Mouse (Mus musculus): Measurements from ENCODE around the gene Gm10320.

The Gm10320 gene

DNA sequence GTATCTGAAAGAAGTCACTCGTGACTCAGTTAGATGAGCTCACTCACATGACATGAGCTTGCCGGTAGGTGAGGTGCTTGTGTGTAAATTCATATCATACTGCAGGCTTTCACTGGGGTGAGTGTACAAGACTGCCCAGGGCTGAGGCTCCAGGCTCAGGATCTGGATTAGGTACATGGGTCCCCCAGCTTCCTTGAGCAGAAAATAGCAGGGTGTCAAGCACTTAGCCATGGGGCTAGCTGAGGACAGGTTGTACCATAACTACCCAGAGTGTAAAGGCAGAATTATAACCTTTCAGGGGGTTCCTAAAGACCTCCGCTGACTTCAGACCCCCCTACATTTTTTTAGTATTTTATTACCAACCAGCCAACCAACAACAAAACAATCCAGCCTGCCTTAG is at the start of gene Gm10320:
TSS of gene Gm10320 (minus strand) at position 93 of the 400 bp plus-strand sequence.
- no peak for DNase-seq

DNA sequence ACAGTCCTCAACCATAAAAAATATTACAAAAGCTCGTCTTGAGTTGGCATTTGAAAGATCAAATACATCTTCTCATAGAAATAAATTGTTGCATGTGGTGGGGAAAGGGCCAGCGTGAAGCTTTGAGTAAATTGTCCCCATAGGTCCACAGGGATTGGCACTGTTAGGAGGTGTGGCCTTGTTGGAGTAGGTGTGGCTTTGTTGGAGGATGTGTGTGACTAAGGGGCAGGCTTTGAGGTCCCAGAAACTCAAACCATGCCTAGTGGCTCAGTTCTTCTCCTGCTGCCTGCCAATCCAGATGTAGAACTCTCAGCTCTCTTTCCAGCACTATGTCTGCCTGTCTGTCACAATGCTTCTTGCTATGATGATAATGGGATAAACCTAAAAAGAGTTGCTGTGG is 49.8 kb upstream of the Gm10320 start:
- no peak for DNase-seq

DNA sequence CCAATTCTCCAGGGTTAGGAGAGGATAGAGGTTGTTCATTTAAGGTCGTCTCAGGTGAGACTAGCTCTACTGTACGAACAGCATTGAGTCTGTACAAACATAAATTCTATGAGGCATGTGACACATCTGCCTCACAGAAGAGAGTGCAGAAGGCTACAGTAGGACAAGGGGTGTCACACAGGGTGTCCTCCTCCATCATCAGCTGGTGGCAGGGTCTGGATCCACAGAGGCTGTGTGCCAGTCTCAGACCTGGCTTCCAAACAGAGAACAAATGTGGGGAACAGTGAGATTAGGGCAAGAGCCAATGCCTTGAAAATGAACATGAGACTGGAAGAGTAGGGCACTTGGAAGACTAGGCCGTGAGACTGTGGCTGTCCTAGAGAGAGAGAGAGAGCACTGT is 48.4 kb upstream of the Gm10320 start:
- no peak for DNase-seq

DNA sequence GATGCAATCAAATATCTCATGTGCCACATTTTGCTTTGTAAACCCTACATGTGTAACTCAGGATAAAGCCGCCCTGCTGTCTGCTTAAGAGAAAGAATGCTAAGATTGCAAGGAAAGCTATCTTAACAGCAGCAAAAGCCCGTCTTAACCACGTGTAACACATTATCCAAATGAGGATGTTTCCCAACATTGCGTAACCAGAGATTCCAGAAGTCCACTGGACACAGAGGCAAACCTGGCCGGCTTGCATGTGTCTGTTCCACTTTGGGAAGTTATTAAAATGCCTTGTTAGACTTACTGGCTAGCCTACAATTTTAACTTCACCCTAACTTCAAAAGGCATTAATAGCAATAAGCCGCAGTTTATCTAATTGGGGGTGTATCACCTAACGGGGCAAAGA is 47.5 kb upstream of the Gm10320 start:
- no peak for DNase-seq

DNA sequence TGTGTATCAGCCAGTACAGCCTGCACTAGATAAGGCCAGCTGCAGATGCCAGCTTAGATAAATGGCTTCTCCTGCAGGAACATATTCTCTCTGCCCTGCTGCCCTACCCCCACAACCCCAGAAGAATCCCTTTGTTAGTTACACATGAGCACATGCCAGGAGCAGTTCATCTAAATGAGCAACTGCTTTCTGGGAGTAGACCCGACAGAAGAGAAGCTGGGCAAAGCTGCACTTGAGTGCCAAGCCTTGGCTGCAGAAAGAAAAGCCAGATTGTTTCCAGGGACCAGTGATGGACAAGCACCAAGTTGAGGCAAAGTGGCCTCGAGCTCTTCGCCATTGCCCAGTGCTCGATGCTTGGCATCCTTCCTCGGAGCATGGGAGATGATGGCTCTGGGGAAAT is 46.8 kb upstream of the Gm10320 start:
- no peak for DNase-seq

DNA sequence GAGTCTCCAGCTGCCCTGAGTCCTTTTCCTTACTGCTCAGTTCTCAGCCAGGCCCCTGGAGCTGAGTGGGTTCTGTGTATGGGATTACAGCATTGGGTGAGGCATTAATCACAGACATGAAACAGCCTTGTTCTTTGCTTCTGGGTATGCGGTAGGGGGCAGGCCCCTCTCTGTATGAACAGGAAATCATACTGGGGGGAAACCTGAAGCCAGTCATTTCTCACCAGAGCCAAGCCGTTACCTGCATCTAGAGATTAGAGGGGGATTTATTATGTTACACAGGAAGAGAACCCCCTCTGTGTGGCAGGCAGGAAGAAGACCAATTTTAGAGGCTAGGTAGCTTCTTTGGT is 43.1 kb upstream of the Gm10320 start:
- DNase-seq, result no peak

DNA sequence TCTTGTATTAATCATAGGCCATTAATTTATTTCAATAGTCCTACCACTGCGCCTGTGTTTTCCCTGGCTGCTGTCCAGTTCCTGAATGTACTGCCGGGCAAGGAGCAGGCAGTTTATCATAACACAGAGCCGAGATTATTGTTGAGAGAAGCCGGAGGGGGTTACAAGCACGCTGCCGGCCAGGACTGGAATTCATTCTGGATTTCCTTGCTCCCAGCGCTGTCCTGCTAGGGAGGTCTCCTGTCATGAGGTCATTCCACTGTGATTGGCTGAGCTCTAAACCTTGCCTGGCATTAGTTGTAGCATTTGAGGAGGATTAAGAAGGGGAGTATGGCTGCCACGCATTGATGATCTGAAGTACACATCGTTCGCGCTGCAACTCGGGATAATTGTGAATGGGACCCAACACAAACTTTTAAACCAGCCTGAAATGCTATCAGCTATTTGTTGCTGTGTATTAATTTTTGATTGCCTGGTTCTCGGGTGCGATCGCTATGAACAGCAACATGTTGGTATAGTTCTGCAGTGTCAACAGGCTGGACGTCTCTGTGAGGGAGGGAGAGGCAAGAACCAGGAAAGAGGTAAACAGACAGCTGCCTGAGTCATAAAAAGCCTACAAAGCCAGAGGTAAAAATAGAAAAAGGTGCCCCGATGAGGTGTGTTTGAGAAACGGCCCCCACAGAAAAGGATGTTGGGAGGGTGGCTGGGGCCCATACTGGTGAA is 42.5 kb upstream of the Gm10320 start:
- DNase-seq, result no peak

DNA sequence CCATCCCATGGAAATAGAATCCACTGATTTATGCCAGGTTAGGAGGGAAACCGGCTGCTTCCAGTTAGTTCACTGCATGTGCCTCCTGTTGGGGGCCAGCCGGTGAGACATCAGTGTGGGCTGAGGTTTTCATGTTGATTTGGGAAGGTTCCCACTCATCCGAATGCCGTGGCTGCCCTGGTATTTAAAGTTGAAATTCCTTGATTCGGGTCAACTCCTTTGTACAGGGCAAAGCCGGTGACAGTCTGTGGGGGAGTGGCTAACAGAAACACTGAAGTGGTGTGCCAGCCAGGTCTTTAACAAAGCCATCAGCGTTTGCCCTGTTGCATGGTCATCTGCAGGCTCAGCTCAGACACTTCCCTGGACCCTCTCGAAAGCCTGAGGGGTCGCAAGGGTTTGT is 41.6 kb upstream of the Gm10320 start:
- no peak for DNase-seq

DNA sequence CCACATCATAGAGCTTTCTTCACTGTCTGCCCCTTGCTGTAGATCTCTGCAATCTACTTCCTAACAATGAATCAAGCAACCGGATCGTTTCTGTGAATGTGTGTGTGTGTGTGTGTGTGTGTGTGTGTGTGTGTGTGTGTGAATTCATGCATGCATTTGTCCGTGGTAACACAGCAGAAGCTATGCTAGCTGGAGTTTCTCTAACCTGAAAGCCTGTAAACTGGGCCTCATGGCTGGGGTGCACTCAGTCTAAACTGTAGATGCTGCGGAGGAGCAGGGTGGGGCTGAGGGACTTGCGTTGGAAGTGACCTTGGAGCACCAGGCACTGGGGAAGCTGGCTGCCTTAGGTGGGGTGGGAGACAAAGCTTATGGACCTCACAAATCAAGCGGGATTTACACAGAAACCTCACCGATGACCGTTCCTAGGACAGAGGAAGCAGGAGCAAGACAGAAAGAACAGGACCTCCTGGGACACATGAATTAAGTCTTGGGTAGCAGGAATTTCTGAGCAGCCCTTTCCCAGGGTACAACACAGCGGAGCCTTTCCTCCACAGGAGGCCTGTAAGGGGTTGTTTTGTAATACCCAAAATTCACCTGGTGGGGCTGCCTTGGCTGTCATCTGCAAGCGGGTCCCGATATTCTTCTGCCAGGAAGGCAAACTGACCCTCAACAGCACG is 41.0 kb upstream of the Gm10320 start:
- DNase-seq, result no peak

DNA sequence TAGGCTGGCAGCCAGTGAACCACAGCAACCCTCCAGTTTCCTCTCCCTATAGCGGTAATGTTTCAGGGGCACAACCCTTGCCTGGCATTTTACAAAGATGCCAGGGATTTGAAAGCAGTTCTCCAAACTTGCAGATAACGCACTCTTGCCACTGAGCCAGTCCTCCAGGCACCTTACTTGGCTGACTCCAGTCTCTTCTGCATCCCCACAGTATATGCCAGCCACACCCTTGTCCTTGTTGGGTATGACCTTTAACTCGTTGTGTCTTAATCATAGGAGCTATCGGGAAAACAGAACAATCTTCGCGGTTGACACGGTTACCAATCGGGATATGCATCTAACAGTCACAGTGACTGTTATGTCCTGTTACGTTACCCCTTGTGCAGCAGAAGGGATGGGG is 40.2 kb upstream of the Gm10320 start:
- no peak for DNase-seq

DNA sequence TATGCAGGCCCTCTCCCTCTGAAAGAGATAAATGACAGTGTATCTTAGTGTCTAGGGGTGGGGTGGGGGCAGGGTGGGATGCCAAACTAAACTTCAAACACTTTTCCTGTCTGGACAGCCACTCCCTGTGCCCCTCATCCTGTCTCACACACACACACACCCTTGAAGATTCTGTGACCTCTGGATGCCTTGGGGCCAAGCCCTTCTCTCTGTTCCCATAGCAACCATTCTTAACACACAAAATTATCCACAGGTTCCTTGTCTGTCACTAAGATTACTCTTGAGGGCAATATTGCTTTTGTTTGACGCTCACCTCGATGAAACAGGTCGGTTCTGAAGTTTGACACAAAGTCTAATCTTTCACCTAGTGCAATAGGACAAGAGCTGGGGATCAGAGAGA is 39.5 kb upstream of the Gm10320 start:
- no peak for DNase-seq

DNA sequence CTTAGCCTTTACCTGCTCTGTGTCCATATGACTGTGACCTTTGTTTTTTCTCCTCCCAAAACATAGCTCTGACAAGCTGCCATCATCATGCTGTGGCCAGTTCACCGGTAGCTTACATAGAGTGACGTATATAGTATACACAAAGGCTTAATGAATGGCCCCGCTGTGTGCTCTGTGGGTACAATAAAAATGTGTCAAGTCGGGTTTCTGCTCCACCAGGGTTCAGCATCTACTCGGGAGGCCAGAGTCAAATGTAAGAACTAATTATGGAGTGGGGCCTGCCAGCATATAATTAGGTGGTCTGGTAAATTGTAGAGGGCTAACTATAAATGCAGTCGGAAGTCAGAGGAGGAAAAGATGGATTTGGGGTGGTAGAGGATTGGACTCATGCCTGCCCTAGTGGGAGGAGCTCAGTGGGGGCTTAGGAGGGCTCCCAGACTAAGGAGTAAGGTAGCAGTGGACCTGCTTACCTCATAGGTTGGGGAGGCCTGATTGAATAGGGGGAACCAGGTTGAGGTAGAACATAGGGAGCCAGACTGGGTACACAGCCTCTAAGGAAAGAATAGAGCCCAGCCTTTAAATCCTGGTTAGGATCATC is 32.0 kb upstream of the Gm10320 start:
- no peak for DNase-seq

DNA sequence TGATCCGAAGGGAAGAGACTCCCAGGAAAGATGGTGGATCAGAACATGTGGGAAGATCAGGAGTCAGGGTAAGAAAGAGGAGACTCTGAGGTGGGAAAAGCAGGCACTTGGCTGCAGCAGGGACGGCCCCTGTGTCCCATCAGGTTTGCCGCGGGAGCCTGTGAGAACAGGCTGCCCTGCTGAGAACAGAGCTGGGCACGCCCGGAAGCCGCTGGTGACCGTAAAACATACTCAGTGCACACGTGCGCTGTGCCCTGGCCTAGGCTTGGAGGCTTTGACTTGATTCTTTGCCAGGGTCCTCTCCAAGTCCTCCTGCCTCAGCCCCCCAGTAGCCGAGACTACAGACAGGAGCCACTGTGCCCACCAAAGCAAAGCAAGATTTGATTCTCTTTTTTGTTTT is 26.5 kb upstream of the Gm10320 start:
- DNase-seq, result no peak

DNA sequence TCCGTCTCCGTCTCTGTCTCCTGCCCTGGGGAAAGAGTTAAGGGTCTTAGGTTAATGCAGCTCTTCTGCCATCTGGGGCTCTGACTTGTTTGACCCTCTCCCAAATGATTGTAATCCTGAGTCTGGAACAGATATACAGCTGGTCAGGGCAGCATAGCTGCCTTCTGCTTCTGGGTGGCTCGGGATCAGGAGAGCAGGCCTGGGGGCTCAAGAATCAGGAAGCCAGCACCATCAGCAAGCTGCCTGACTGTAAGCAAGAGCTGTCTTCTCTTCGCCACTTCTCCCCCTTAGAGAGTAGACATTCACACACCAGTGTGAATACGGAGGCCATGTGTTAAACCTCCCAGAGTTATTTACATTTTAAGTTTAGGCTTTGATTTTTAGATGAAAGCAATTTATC is 25.9 kb upstream of the Gm10320 start:
- DNase-seq, result no peak

DNA sequence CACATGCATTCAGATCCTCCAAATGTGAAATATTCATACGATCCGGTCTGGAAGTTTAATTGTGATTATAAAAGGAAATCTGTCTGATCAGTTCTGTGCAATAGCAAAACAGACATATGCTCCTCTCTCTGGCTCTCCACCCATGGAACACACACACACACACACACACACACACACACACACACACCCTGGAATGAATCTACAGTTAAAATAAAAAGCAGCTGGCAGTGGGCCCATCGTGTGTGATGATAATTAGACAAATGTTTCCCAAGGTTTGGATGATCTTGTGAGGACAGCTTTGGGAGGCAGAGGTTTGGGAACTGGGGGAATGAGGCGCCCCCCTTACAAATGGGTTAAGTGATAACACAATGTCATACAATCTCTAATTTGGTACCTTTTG is 25.2 kb upstream of the Gm10320 start:
- no peak for DNase-seq

DNA sequence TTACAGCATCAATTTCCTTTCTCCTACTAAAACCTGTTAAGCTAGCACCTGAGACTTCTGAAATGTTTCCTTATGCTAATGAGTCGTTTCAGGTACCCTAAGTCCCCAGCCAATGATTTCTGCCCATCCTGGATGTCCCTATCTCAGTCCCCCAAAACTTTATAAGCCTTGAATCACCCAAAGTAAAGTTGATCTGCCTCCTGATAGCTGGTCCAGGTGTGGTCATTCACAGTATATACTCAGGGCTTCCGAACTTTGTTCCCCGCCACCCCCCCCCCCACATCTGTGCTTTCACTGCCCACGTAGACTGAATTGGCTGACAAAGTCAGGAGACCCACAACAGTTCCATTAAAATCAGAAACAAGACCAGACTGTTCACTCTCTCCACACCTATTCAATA is 20.3 kb upstream of the Gm10320 start:
- no peak for DNase-seq

DNA sequence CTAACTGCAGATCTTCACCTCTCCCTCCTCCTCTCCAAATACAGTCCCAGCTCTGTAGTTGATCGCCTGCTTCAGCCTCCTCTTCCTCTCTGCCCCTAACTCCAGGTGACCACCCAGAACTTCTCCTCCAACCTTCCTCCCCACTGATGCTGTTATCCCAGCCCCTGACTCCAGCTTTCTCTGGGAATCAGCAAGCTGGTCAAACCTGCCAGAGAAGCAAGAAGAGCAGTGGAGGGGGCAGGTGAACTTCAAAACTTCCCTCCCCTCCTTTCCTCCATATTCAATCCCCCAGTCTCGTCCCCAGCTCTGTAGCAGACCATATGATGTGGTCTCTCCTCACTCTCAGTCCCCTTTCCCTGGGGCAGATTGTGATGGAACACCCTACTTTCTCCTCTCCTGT is 15.9 kb upstream of the Gm10320 start:
- no peak for DNase-seq

DNA sequence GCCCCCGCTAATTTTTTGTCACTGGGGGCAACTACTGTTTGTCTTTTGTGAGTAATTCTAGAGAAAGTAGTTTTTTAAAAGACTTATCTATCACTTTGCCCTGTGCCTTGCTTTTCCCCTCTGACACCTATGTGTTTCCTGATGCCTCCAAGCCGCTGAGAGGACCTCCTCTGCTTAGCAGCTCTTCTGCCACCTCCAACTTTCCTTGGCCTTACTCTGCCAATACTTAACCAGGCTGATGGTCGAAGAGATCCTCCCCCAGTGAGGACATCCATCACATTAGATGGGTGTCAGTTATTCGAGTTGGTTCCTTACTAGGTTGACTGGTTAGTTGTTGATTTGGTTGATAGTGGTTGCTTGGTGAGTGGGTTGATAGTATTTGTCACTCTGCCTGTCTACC is 14.7 kb upstream of the Gm10320 start:
- DNase-seq, result no peak

DNA sequence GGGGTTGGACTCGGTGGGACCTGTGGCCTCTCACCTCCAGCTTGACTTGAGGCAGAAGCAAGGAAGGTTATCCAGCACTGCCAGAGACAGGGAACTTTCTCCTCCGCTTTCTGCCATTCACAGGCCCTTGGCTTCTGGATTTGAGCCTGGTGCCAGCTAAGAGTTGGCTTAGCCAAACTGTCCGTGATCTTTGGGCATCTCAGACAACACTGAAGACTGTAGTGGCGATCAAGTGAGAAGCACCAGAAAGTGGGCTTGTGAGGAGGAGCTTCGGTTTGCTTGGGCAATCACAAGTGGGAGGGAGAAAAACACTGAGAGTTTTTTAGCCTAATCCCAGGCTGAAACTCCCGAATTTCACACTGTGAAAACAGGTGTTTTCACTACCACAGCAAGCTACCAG is 14.2 kb upstream of the Gm10320 start:
- DNase-seq, result no peak

DNA sequence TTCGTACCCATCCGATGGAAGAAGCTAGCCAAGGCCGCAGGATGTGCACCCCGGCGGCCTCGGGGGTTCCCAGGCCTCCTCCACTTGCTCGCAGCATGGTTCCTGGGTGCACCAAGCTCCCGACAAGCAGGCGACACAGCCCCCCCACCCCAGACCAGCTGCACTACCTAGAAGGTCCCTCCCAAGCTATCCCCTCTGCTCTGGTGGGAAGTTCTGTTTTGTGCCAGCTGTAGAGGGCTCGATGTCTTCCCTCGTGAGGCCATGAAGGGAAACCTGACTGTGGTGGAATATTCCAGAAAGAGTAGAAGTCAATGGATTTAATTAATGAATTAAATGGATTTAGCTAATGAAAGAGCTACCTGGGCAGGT is 13.7 kb upstream of the Gm10320 start:
- DNase-seq, result no peak

DNA sequence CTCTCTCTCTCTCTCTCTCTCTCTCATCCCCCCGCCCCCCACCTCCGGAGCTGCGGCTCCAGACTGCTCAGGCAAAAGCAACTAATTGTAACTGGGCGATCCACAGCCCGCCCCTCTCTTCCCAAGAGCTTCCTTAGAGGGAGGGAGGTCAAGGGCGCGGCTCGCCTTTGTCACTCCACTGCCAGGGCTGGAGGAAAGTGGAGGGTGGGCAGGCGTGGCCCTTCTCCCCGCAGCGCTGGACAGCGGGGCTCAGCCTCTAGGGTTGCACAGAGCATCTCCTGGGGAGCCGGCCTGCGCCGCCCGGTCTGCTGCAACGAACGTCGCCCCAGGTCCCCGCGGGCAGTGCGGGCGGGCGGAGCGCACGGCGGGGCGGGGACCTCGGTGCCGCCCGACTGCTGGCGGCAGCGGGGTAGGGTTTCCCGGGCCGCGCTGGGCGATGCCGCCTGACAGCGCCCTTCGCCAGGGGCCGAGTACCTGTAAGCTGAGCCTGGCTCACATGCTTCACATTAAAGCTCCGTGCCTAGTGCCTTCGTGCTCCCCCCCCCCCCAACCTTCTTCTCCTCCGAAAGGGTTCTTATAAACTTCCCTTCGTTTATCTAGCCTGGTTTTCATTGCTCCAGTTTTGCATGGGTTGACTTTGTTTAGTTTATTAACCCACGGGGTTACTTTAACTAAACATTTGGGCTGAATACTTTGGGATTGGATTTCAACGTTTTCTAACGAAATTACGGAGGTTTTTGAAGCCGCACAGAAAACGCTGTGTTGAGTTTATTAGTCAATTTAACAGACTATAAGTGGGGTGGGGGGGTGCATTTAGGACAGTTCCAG is 13.1 kb upstream of the Gm10320 start:
- no peak for DNase-seq

DNA sequence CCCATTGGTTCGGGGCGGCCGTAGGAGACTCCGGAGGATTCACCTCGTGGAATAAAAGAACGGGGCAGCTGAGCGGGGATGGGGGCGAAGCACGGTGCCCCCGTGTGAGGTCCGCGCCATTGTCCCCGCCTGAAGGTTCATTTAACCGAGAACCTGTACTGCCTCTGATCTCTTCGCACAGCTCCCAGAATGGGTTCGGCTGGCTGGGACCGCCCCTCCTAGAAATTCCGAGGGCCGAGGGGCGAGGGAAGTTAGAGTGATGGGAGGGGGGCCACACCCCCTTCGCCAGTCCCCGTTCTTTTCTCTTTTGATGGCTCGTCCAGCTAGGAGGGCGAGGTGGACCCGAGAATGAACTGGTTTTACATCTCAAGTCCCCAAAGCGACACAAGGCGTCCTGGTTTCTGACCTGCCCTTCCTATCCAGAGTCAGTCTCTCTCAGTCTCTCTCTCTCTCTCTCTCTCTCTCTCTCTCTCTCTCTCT is 12.4 kb upstream of the Gm10320 start:
- DNase-seq, result no peak

DNA sequence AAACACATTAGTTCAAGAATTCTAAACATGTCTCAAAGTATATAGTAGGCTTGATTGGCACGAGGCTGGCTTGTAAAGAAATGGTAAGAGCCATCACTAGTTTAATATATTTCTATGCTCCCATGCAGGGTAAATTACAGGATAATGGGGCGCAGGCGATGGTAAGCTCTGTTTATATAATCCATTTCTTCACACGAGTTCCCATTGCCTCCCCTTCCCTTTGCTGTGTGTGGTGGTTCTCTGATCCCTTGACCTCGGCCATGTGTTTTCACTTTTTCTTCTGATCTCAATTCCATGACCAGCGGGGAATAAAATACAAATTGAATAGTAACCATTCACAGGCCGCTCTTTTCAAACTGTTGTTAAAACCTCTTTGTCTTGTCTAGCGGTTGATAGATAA is 11.8 kb upstream of the Gm10320 start:
- no peak for DNase-seq
